Mouse (Mus musculus): Measurements from ENCODE around the gene Dlg2. TPM values are rescaled to one million over a fixed set of nuclear protein-coding genes. Genes with fewer than 3 reads are reported as not detected.

Dlg2 gene
- total RNA-seq, 4 experiments from 2014 or later, result 251 to 298 (median 273) TPM

DNA sequence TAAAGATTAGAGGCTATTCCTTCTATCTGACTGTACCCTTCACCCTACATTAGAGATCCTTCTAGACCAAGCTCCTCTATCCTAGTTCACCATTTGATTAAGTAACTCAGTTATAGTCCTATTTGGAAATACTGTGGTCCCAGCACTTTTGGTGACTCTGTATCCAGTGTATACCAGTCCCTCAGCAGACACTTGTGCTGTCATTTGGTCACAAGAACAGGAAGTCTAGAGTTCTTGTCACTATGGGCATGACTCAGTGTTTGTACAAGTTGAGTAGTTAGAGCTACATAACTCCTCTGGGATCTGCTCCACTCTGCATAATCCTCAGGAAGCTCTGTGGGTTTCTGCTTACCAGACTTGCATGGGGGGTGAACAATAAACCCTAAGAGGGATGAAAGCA is 1965.1 kb downstream of the Dlg2 start:
- no peak for DNase-seq (ENCODE audit: low spot score in 2 of 2)

DNA sequence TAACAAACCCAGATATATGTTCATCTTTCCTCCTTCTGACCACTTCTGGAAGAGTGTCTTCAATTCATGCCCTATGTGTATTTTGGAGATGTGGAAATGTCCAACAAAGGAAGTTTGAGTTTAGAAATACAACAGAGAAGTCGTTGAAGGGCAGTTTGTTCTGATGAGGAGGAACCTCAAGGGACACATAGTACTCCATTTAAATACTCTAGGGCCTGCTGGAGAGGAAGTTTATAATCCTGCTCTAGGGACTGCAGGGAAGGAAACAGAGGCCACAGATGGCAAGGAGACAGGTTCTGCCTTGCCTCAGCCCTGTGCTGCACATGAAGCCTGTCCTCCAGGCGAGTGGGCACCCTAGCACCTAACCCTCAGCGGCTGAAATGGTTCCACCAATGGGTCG is 1965.6 kb downstream of the Dlg2 start:
- DNase-seq (ENCODE audit: low spot score in 2 of 2), result no peak

DNA sequence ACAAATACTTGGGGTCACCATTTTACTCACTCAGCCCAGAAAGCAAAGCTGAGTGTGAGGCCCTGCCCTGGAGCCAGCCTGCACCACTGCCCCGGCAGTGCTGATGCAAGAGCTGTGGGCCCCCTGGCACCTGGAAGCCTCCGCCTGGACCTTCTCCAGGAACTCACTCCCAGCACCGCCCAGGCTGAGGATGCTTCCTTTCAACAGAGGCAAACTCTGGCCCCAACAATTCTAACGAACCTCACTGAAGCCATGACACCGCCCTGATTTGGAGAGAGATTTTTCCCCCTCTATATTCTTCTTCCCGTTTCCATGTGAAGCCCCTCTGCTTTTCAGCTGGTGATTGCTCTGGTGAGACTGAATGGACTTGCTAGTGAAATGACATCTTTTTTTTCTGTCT is 1971.5 kb downstream of the Dlg2 start:
- no peak for DNase-seq (ENCODE audit: low spot score in 2 of 2)

DNA sequence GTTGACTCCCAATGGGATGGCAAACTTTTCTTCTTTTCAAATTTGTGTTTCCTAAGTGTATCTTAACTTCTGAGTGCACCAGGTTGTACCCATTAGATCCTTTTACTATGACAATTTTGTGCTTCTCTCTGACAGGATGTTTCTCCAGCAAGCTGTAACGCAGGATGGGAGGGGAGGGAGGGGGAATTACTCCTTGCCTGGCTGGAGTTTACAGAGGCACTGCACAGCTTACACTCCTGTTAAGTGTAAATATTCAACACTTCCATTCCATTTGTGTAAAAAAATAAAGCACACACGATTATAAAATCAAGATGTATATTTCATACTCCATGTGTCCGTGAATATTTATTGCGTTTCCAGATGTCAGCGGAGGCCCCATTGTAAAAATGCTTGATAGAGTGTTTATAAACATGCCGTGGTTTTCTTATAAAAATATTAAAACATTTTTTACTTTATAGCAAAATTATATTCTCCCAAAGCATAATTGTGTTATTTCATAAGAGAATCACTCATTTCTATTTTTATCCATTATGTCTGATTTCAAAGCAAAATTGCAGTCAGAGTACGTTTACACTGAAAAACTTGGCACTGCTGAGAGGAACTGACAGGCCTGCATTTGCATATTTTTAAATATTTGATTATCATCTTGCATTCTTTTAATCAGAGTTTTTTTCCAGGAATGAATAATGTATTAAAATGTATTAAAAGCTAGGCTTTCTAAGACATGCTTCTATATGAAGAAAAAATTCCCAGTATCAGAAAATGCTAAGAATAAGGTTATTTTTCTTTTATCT is 1972.5 kb downstream of the Dlg2 start:
- DNase-seq (ENCODE audit: low spot score in 2 of 2), result no peak

DNA sequence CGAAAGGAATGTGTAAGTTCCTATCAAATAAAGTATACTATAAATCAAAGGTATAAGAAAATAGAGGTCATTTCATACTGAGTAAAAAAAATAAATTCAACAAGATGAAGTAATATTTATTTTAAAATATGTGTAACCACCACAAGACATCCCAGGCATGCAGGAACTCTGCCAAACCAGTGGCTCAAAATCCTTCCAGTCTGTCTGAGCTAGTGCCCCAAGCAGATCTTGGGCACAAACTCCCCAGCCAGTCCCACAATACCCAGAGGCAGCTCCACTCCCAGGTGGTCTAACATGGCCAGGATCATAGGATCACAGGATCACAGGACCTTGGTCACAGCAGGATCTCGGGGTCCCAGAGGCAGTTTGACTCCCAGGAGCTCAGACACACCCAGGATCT is 1977.7 kb downstream of the Dlg2 start:
- DNase-seq (ENCODE audit: low spot score in 2 of 2), result no peak

DNA sequence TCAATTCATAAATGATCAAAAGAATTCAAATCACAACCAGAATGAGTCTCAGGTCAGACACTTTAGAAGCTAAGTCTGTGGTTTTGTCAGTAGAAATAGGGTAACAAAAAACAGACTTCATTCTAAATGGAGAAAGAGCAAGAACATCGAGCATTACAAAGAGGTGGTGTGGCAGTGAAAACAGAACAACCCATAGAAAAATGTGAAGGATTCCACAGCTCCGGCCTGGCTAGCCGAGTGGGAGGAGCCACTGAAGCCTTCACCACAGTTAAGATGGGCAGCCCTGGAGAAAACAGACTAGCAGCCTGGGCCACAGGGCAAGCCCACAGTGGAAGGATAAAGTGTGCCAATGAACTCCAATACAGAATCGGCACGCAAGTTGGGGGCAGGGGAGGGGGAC is 1979.5 kb downstream of the Dlg2 start:
- no peak for DNase-seq (ENCODE audit: low spot score in 2 of 2)

DNA sequence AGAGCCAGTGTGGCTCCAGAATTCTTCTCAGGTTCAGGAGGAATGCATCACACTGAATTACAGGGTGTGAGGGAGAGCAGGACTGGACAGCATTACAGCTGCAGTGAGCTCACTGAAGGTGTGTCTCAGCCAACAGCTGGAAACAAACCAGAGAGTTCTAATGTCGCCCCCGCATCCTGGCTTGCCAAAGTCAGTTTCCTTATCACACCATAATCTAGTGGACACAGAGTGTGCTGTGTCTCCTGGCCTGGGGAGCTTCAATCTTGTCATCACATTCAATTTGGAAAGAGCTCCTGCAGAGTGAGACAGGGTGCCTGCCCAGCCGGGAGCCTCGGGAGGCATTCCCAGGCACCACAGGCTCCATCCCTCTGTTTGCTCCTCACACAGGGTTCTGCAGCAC is 1981.3 kb downstream of the Dlg2 start:
- no peak for DNase-seq (ENCODE audit: low spot score in 2 of 2)

DNA sequence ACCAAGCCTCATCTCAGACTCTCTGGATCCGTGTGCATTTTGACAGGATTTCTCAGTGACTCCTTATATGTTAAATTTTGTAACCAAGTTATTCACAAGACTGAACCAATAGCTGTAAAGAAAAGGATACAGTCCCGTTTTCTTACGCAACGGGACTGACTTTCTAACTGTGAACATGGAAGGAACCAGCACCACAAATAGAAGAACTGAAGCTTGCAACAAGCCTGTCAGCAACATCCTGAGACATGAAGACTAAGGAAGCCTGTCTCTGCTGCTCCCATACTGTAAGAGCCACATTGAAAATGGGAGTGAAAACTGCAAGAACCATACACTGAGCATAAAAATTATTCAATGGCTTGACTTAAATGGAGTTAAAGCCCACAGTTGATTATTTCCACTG is 1981.8 kb downstream of the Dlg2 start:
- no peak for DNase-seq (ENCODE audit: low spot score in 2 of 2)

DNA sequence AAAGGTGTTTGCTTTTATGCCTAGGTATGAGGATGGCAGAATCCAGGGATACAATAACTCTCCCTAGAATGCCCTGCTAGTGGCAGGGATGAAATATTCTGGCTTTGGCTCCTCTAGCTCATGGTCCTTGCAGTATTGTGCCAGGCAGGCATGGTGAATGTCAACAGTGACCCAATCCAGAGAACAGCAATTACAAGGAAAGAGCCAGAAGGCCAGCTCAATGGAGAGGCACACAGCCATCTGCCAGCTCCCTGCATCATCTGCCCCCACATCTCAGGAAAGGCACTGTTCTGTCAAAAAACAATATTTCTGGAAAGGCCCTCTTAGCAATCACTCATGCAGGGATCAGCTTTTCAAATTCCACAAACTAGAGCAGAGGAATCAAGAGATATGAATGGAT is 1984.1 kb downstream of the Dlg2 start:
- no peak for DNase-seq (ENCODE audit: low spot score in 2 of 2)

DNA sequence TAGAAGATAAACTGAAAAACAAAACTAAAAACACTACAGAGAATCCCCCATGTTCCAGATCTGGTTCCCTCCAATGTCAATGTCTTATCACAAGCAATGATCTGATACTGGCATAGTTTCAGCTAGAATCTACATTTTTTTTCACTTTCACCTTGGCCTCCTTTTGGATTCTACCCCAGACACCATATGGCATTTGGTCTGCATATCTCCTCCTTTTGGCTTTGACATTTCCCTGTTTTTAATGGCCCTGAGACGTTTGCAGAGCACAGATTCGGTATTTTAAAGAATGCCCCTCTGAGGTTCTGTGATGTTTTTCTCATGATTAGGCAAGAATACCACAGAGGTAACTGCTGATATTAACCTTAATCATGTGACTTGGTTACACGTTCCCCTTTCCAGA is 1984.8 kb downstream of the Dlg2 start:
- no peak for DNase-seq (ENCODE audit: low spot score in 2 of 2)

DNA sequence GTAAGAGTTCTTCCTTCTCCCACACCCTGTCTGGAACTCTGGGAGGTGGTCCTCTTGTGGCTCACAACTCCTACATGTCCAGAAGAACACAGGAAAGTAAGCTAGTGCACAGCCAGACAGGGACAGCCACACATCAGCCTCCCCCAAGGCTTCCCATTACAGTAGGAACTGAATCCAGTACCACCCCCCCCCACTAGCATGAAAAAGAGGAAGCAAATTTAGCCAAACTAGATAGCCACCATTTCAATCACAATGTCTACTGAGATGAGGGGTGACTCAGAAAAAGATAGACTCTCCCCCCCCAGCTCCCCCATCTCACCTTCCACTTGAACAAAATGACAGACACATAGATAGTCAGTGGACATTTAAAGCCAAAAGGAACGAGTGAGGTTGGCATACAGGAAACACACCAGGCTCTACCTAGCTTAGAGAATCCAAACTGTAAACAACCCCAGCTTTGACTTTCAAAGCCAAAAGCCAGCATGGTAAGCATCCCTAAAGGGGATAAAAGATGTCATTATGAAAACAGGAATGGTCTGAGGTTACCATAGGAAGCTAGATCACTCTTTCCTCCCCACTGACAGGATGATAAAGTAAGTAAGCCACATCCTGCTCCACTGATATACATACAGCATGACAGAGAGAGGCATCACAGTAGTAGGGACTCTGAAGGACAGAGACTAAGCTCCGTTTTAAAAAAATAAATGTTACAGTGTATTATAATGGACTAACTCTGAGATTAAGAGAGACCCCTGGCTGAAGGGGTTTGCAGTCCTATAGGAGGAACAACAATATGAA is 1986.8 kb downstream of the Dlg2 start:
- no peak for DNase-seq (ENCODE audit: low spot score in 2 of 2)

DNA sequence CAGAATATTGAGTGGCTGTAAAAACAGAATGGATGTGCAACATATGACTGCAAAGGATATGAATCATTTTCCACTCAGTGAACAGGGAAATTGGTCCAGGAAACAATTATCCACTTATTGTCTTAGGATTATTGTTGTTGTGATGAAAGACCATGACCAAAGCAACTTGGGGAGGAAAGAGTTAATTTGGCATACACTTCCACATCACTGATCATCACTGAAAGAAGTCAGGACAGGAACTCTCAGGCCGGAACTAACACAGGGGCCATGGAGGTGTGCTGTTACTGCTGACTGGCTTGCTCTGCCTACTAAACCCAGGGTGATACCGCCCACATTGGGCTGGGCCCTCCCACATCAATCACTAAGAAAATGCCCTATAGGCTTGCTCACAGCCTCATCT is 1987.8 kb downstream of the Dlg2 start:
- DNase-seq (ENCODE audit: low spot score in 2 of 2), result no peak

DNA sequence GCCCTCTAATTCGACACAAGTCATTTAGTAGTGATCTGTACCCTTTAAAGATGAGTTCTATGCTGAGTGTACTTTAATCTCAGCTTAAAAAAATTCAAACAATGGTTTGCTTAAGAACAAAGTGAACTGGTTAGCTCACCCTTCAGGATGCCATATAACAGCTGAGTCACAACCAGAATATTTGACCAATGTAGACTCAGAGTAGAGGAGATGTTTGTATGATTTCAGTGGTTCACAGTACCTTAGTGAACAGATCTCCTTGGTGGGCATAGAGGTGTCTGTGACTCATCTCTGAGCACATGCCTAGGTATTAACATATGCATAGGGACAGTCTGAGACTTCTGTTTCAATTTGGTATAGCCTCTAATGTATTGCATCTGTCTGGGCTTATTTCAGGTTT is 2002.7 kb downstream of the Dlg2 start:
- no peak for DNase-seq (ENCODE audit: low spot score in 2 of 2)

DNA sequence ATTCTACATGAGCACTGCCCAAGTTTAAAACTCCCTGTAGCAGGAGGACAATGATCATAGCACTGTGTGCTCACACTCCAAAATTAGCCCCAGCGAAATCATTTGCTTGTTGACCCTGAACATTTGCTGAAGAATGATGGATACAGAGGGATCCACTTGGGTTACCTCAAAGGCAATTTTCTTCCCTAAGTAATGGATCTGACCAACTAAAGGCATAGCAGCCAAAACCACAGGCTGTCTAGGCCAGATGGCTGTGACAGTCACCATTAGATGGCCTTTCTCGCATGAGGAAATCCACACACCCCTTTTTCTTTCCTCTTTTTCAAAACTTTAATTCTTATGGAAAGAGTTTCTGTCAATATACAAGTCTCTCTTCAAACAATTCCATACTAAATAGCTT is 2003.3 kb downstream of the Dlg2 start:
- no peak for DNase-seq (ENCODE audit: low spot score in 2 of 2)

DNA sequence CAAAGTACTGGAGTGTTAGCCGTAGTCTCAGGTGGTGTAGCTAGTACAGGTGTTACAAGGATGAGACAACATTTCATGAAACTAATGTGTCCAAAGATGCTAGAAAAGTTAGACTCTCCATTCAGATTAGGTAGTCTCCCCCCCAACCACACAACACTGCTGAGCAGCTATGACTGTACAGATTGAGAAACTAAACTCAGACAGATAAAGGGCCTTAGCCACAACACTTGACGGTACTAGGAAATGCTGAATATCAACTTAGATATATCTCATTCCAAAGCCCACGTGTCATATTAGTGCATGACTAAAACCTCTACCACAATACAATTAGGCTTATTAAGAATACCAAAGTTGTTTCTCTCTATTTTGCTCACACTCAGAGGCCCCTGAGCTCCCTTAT is 2006.9 kb downstream of the Dlg2 start:
- DNase-seq (ENCODE audit: low spot score in 2 of 2), result no peak

DNA sequence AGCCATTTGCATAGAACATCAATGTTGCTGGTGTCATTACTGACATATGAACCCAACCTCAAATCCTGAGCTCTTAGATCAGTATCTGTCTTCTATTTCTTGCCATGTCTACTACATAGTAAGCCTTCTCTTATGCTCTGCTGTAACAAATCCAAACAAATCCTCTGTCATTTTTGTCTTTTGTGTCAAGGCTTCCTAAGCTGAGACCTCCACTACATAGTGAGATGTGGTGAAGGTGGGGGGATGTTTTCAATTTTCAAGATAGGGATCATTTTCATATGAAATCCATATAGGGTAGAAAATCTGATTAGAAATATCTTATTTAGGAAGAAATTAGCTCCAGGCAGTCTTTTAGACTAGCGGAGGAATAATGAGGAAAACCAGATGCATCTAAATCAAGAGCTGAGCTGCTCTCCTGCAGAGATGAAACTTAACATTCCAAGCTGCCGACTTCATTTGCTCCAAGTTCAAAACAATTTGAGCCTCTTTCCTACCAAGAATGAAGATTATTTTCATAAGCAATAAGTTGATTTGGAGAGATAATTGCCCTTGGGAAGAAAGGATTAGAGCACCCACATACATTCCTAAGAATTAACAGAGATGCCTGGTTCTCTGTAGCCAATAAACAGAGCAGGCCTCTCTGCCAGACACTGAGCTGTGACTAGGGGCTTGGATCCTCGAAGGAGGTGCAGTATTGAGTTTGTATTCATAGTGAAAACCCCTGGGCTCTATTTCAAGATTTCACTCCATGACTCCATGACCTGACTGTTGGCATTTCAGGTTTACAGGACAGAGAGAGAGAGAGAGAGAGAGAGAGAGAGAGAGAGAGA is 2009.6 kb downstream of the Dlg2 start:
- DNase-seq (ENCODE audit: low spot score in 2 of 2), result no peak

DNA sequence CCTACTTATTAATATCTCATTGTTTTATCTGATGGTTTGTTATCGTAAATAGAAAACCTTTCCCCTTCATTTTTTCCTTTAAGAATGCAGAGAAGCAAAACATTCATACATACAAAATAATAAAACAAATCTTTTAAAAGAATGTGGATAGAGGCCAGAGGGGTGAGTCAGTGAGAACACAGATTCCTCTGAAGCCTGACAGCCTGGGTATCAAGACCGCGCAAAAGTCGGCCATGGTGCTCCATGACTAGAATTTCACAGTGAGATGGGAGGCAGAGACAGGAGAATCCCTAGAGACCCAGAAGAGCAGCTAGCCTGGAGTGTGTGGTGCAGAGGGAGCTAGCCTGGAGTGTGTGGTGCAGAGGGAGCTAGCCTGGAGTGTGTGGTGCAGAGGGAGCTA is 2010.4 kb downstream of the Dlg2 start:
- DNase-seq (ENCODE audit: low spot score in 2 of 2), result no peak

DNA sequence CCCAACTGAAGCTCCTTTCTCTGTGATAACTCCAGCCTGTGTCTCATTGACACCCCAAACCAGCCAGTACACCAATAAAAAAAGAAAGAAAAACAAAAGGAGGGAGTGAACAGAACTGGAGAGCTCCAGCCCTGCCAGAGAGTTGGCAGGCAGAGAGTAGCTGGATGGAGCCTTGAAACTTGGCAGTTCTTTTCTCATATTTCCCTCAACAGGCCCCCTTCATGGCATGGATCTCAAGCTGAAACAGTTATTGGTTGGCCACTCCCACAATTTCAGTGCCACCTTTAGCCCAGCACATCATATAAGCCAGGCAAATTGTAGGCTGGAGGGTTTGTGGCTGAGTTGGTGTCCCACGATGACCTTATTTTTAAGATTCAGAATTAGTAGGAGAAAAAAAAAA is 2015.8 kb downstream of the Dlg2 start:
- no peak for DNase-seq (ENCODE audit: low spot score in 2 of 2)

DNA sequence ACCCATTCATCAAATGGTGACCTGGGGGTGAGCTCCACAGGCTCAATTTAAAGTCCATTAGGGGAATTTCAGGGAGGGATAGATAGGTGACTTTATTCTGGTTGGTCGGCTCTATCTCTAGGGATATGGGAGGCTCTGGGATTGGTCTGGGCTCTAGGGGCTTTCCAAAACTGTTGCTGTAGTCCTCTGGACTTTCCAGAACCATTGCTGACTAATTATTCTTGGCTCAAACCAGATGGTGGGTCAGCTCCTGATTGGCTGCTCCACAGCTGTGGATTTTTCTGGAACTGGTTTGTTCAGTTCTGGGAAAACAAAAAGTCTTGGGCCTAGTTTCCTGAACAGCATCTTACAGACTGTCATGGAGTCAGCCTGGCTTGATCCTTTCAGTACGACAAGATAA is 2017.0 kb downstream of the Dlg2 start:
- DNase-seq (ENCODE audit: low spot score in 2 of 2), result no peak

All from left cerebral cortex, adult 8-10 months (tissue).